Mouse (Mus musculus): ENCODE results near the gene Adgrf1.

DNA sequence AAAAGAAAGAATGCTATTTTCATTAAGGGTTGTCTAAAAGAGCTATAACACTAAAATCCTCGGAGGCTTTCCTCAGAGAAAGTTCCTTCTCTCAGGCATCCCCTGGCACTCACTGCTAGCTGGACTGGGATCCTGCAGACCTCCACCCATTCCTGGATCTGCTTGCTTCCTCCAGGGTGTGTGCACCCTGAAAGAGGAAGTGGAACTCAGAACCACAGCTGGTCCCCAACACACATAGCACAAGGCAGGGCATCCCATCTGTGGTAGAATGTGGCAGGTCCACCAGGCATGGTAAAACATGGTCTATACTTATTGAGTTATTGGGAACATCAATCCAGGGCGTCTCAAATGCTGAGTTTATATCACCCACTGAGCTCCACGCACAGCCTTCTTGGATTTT lies 68.2 kb downstream of the Adgrf1 start:
- TF ChIP-seq CTCF (IDR thresholded peaks at IDR 0.05; ENCODE audit: extremely low read depth, insufficient read length, insufficient replicate concordance, low read depth, low read length) (no peak), POLR2A (IDR thresholded peaks at IDR 0.05; ENCODE audit: low read depth, low read length) (no peak)
